Mouse (Mus musculus): Measurements from ENCODE around the gene Snx21. TPM values are rescaled to one million over a fixed set of nuclear protein-coding genes. Genes with fewer than 3 reads are reported as not detected.

Gene Snx21
- total and polyA plus RNA-seq, 3 experiments, result 3.8 to 7.7 TPM; not detected in 1

DNA sequence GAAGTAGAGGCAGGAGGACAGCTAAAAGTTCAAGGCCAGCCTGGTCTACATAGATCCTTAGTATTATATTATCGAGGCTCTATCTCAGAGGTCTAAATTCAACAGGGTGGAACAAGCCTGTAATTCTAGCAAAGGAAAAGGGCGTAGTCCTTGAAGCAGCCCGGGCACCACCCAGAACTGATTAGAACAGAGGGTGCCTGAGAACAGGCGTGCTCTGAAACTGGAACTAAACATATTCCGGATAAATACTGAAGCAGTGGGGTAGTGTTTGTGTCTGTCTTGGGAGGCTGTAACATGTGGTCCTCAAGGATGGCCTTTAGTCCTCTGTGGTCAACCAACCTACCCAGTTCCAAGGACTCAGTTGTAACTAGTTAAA lies 11.6 kb upstream of the Snx21 start:
- no peaks in the 10 kb centered on the region for H3K27me3 ChIP-seq (ENCODE audit: control insufficient read depth in 1 of 2, insufficient read depth in 2 of 2, low read length in 2 of 2)
- peak overlapping the region; percentile 34 to 51 for H3K4me3 ChIP-seq (ENCODE audit: control insufficient read depth in 1 of 2, insufficient read depth in 1 of 2, low read depth in 2 of 2, low read length in 2 of 2)
- H3K9ac ChIP-seq (ENCODE audit: control insufficient read depth, low read depth, low read length, poor library complexity, severe bottlenecking), result peak overlapping the region; percentile 59
- DNase-seq (ENCODE audit: low read depth, low spot score), result peak; percentile 87
- H3K4me1 ChIP-seq (ENCODE audit: control insufficient read depth in 1 of 2, insufficient read depth in 2 of 2, low read length in 2 of 2), result peaks cover 3 to 29% of the 10 kb centered on the region in 2 experiments; a peak in 3 of 4 replicates
- TF ChIP-seq CHD1 (IDR thresholded peaks at IDR 0.05; ENCODE audit: low read depth, low read length) (no peak), ZMIZ1 (IDR thresholded peaks at IDR 0.05; ENCODE audit: low read depth, low read length) (no peak), HCFC1 (IDR thresholded peaks at IDR 0.05; ENCODE audit: low read depth, low read length) (peak; percentile 50; the same call in 1 of the 2 replicates), NELFE (IDR thresholded peaks at IDR 0.05; ENCODE audit: low read depth, low read length) (peak; percentile 44; the same call in 1 of the 2 replicates), BHLHE40 (IDR thresholded peaks at IDR 0.05; ENCODE audit: borderline replicate concordance, low read depth, low read length) (0 out of 2 replicates have a peak, but pooled peaks have one; percentile 18), ETS1 (IDR thresholded peaks at IDR 0.05; ENCODE audit: low read depth, low read length) (peak; percentile 70), GABPA (IDR thresholded peaks at IDR 0.05; ENCODE audit: low read depth, low read length) (no peak), TBP (IDR thresholded peaks at IDR 0.05; ENCODE audit: low read depth, low read length) (peak; percentile 45; the same call in 1 of the 2 replicates), GATA1 (IDR thresholded peaks at IDR 0.05; ENCODE audit: low read depth, low read length) (peak; percentile 67; the same call in 1 of the 2 replicates), USF1 (IDR thresholded peaks at IDR 0.05; ENCODE audit: low read depth, low read length) (no peak), MYB (IDR thresholded peaks at IDR 0.05; ENCODE audit: low read depth, low read length) (no peak), SIN3A (IDR thresholded peaks at IDR 0.05; ENCODE audit: low read length) (peak; percentile 88), MXI1 (IDR thresholded peaks at IDR 0.05; ENCODE audit: low read depth, low read length) (peak; percentile 92), POLR2A (IDR thresholded peaks at IDR 0.05; ENCODE audit: control insufficient read depth in 1 of 2, insufficient read depth in 1 of 2, low read depth in 1 of 2, low read length in 2 of 2, poor library complexity in 1 of 2) (peak in 1 of 2 experiments; percentile 31; a peak in 1 of 4 replicates), EP300 (IDR thresholded peaks at IDR 0.05; ENCODE audit: low read depth in 1 of 2, low read length in 2 of 2) (peak; percentile 30 to 63; a peak in 2 of 4 replicates), KAT2A (conservative IDR thresholded peaks at IDR 0.05; ENCODE audit: low read depth, low read length) (no peak), MYC (IDR thresholded peaks at IDR 0.05; ENCODE audit: low read depth, low read length) (peak; percentile 80), RCOR1 (IDR thresholded peaks at IDR 0.05; ENCODE audit: low read depth, low read length) (0 out of 2 replicates have a peak, but pooled peaks have one; percentile 17), MAX (IDR thresholded peaks at IDR 0.05; ENCODE audit: low read length) (peak; percentile 75; the same call in 1 of the 2 replicates)
- H3K9me3 ChIP-seq (replicated peaks; ENCODE audit: insufficient read depth, low read length), result no peaks in the 10 kb centered on the region
- peaks cover 24% of the 10 kb centered on the region for H3K79me2 ChIP-seq (ENCODE audit: control insufficient read depth, insufficient read depth, low read length, poor library complexity)
- H3K27ac ChIP-seq (ENCODE audit: control insufficient read depth, low read depth, low read length), result peak overlapping the region; percentile 97
- peaks cover 2 to 27% of the 10 kb centered on the region in 2 experiments for H3K36me3 ChIP-seq (ENCODE audit: control insufficient read depth in 1 of 2, insufficient read depth in 2 of 2, low read length in 2 of 2)

DNA sequence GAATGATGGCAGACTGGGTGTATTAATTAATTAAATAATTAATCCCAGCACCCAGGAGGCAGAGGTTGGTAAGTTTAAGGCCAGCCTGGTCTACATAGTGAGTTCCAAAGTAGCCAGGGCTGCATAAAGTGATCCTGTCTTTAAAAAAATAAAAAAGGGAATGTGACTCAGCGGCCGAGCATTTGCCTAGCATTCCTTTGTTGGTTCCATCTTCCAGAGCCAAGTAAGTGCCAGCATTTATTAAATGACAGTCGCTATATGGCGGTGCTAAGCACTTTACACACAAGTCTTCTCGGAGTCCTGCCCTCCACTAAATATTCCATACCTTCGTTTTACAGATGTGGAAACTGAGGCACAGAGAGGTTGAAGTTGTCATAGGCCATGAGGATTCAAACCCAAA lies 9.5 kb upstream of the Snx21 start:
- H3K9me3 ChIP-seq (replicated peaks; ENCODE audit: insufficient read depth, low read length), result no peaks in the 10 kb centered on the region
- H3K9ac ChIP-seq (ENCODE audit: control insufficient read depth, low read depth, low read length, poor library complexity, severe bottlenecking), result no peak overlapping the region
- no peak for DNase-seq (ENCODE audit: low read depth, low spot score)
- H3K4me3 ChIP-seq (ENCODE audit: control insufficient read depth in 1 of 2, insufficient read depth in 1 of 2, low read depth in 2 of 2, low read length in 2 of 2), result no peak overlapping the region
- peaks cover 2 to 22% of the 10 kb centered on the region in 2 experiments for H3K36me3 ChIP-seq (ENCODE audit: control insufficient read depth in 1 of 2, insufficient read depth in 2 of 2, low read length in 2 of 2)
- TF ChIP-seq ZNF384 (IDR thresholded peaks at IDR 0.05; ENCODE audit: low read depth, low read length) (no peak), CHD2 (IDR thresholded peaks at IDR 0.05; ENCODE audit: low read length) (no peak), MAFK (IDR thresholded peaks at IDR 0.05; ENCODE audit: borderline replicate concordance, low read depth, low read length) (no peak), ETS1 (IDR thresholded peaks at IDR 0.05; ENCODE audit: low read depth, low read length) (no peak), UBTF (IDR thresholded peaks at IDR 0.05; ENCODE audit: borderline replicate concordance, insufficient read depth, low read depth, low read length) (no peak), TCF12 (IDR thresholded peaks at IDR 0.05; ENCODE audit: low read depth, low read length) (no peak)
- peaks cover 3 to 23% of the 10 kb centered on the region in 2 experiments; a peak in 3 of 4 replicates for H3K4me1 ChIP-seq (ENCODE audit: control insufficient read depth in 1 of 2, insufficient read depth in 2 of 2, low read length in 2 of 2)
- no peak overlapping the region for H3K27ac ChIP-seq (ENCODE audit: control insufficient read depth, low read depth, low read length)
- H3K27me3 ChIP-seq (ENCODE audit: control insufficient read depth in 1 of 2, insufficient read depth in 2 of 2, low read length in 2 of 2), result no peaks in the 10 kb centered on the region
- H3K79me2 ChIP-seq (ENCODE audit: control insufficient read depth, insufficient read depth, low read length, poor library complexity), result peaks cover 8% of the 10 kb centered on the region
